Mouse (Mus musculus): ENCODE measurements at regions not wholly inside any gene's neighbourhood (a gene's known extent, or its start where the extent isn't known, plus 50 kb on each side); places are given as distances from the start of the nearest gene placed in this dataset.
"Not testable (repeated sequence)": the region's sequence is repeated elsewhere in the genome, so short reads cannot be mapped to it uniquely, and the experiment has no call there.

DNA sequence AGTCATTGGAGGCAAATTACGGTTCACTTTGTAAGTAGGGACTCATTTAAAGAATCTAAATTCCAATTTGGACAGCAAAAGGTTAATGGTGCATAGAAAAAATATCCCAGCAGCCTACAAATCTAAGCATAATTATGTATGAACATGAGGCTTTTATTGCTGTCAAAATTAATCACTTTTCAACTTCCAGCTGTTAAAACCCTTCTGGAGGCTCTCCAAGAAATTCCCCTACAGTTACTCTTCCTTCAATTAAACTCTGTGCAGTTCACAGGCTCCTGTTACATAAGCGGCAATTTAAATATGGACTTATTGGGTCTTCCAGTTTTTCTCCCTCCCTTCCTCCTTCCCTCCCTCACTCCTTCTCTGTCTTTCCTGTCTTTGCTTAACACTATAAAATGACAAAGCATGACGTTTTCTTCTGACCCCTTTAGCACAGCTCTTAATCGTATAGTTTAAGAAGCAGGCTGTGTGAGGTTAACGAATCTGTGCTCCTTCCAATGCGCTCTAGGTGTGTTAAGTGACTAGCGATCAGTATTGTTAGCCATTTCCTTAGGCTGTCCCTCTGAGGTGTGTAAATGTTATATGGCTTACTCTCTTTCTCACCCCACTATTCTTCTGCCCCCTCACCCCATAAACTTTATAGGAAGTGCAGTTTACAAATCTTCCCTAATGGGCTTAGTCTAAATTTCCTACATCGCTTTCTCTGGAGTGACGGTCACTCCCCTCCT, 247.0 kb downstream of the Enc1 start:
- DNase-seq (ENCODE audit: low spot score in 2 of 2), result no peak

DNA sequence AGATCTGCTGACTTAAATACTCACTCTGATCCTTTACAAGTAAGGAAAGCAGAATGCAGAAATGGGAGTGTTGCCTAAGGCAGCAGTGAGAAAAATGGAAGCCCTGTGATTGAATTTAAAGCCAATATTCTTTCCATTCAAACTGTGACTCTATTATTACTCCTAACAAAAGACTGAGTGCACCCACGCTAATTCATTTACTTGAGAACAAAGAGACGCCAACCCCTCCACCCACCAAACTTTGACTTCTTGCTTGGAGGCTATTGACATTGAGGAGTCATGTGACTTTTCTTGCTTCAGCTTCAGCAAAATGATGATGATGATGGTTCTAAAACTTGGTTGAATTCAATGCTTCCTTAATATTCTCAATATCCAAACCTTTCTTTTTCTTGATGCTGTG, 245.6 kb downstream of the Enc1 start:
- no peak for DNase-seq (ENCODE audit: low spot score in 2 of 2)

DNA sequence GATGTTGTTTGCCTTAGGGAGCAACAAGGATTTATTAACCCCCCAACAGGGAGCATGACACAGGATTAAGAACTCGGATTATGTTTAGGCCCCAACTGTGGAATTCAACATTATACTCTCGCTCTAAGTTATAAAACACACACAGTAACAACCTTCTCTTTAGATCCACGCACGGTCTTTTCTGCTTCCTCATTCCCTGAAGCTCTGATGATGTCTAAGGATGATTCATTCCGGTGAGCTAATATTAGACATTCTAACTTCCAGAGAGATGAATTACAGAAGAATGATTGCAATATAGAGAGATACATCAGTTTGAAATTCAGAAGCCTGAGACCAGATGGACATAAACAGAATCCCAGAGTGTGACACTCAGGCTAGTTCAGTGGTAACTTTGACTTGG, 245.0 kb downstream of the Enc1 start:
- no peak for DNase-seq (ENCODE audit: low spot score in 2 of 2)

DNA sequence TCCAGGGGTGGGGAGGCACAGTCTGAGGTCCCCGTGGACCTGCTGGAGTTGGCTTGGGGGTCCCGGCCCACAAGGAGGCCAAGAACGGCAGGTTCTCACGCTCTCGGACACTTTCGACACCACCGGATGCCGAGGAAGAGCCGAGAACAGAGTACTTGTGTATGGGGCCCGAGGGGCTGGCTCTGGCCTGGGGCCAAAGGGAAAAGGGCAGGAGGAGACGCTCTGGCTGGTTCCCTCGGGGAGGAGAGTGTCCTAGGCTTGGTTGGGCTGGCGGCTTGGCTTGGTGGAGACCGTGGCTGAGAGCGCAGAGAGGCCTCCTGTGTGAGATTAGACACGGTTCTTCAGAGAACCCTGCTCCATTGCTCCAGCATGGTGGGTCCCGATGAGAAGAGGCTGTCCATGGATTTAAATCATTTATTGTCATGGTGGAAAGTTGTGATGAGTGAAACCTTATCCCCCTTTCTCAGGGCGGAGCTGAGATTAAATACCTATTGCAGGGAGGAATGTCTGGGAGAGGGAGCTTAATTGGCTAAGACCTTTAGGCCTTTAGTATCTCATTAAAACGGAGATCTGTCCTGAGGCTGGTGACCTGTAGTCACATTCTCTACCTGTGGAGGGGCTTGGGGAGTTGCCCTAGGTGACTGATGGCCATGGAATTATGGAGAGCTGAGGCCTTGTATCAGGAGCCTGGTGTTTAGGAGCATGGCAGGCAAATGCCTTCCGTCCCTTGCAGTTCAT, 244.1 kb downstream of the Enc1 start:
- no peak for DNase-seq (ENCODE audit: low spot score in 2 of 2)

DNA sequence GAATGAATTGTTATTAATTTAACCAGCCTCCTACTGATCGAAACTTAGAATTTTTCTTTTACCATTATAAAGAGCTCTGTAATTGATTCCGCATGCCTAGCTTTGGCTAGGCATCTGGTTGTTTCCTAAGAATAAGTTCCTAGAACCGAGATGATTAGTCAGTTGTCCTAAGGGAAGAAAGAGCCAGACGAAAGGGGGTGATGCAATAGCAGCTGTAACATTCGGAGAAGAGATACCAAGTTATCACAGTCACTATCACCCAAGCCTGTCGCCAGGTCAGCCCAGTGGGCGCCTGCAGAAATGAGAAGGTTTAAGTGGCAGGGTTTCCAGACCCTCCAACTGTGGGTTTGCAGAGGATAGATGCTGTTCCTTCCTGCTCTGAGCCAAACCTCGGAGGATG, 242.8 kb downstream of the Enc1 start:
- no peak for DNase-seq (ENCODE audit: low spot score in 2 of 2)

DNA sequence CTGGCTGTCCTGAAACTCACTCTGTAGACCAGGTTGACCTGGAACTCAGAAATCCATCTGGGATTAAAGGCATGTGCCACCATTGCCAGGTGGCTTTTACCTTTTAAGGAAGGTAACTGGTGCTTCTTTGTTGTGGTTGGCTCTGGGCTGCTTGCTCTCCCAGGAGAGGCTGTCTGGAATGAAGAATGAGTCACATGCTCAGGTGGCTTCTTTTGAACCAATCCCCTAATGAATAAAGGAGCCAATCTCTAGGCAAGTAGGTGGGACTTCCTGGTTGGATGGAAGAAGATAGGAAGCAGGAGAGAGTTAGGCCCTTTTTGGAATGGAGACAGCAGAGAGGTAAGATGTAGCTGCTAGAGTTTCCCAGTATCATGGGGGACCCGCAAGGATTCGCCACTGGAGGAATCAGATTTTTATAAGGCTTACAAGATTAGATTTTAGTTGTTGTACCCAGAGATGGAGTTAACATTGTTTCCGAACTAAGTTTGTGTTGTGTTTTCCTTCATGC, 241.6 kb downstream of the Enc1 start:
- no peak for DNase-seq (ENCODE audit: low spot score in 2 of 2)

DNA sequence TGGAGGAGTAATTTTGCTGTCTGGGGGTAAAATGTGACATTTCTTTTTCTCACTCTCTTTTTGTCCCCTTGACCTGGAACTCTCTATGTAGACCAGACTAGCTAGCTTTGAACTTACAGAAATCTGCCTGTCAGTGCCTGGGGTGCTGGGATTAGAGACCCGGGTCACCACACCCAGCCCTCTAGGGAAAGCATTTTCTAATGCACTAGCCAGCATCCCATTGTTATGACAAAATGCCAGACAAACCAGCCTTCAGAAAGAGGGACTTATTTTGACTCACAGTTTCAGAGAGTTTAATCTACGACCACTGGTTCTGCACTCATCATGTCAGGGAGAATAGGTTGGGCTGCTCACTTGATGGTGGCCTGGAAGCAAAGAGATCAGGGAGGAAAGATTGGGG, 240.4 kb downstream of the Enc1 start:
- no peak for DNase-seq (ENCODE audit: low spot score in 2 of 2)

DNA sequence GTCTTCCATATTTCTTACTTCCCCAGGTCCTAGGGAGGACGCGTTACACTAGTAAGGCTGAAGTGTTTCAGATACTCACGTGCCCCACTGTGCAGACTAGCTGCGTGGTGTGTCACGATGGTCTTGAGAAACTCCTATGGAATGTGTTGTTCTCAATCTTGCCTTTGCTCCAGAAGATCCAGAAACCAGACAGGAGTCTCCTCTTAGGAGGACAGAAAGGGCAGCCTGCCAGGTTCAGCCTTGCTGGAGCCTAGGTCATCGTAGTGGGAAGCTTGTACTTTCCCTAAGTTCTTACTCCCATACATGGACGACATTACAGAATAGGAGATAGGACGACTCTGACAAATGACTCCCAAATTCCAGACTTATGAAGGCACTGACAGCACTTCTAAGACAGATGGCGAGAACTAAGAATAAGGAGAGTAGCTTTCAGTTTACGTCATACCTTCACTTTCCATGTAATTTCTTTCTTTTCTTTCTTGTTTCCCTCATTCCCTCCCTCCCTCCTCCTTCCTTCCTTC, 238.2 kb downstream of the Enc1 start:
- no peak for DNase-seq (ENCODE audit: low spot score in 2 of 2)

DNA sequence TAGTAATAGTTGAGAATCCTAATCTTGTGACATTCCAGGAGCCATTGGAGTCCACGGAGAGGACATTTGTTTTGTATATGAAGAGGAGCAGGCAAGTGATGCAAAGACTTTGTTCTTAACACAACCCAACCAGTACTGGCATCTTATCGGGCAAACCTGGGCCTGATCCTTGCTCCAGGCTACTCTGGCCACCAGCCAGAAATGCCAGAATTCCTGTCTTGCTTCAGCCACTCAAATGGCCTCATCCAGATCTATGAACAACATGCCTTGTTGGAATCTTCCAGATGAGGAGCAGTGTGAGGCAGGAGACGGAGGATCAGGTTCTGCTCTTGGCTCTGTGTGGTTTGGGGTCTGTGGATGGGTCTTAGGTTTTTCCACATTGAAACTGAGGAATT, 233.1 kb downstream of the Enc1 start:
- no peak for DNase-seq (ENCODE audit: low spot score in 2 of 2)

DNA sequence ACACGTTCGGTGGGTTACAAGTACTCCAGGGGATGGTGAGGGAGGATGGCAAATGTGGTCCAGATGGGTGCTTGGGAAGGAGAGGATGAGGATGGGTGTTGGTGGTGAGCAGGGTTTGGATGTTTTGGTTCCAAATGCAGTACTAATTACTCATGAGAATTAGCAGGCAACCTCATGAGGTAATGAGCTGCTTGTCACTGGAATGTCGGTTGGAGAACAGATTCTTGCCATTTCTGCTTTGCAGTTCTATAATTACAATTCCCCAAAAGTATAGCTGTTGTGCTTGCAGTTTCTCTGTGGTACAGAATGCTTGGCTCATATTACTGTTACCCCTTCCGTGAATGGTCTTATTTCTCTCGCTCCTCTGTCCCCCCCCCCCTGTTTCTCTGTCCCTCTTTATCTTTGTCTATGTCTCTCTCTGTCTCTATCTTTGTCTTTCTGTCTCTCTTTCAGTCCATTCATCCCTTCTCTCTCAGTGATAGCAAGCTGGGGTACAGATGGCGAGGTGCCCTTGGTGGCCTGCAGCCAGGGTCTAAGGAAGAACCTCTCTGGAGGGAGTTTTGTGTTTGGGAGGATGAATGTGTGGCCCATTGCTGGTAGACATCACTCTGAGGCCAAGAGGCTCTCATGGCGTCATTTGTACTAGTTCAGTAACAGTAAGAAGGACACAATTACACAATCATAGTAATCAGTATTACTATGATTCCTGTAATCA, 232.5 kb downstream of the Enc1 start:
- no peak for DNase-seq (ENCODE audit: low spot score in 2 of 2)

DNA sequence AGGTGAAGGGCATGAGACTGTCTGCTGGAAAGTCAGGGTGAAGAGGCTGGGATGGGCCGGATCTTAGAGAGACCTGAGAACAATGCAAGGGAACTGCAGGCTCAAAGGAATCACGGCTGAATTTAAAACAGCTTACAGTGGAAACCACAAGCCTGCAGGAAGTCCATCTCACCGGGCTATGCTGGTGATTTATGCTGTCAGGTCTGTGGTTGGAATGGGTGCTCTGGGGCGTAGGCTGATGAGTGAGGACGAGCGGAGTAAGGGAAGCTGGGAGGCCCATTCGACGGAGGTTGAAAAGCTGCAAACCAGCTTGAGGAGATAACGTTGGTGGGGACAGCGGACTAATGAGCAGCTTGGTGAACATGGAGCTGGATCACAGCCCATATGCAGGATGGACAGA, 229.1 kb downstream of the Enc1 start:
- no peak for DNase-seq (ENCODE audit: low spot score in 2 of 2)

DNA sequence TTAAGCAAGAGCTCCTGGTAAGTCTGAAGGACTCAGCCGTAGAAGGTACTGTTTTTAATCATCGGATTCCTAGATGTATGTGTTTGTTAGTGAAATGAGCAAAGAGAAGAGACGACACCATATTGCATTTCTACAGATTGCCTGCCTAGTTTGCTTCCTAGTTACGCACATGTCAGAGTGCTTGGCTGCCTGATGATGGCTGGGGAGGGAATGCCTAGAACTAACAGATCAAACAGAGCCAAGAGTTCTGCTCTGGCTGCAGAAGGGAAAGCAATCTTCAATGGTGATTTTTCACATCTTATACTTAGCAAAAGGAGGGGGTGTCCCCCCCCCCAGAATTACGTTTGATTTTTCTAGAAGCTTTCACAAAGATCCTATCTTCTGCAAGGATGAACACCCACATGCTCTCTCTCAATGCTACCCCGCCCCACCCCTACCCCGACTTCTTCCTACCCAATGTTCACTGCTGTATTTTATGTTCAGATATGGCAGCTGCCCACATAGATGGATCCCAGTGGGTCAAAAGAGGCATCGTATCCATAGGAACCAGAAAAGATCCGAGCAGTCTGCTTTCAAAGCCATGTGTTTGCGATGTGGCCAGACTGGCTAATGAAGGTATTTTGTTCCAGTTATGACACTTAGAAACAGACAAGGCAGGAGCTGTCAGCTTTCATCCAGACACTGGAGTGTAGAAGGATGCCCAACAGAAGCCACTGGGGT, 228.1 kb downstream of the Enc1 start:
- no peak for DNase-seq (ENCODE audit: low spot score in 2 of 2)

DNA sequence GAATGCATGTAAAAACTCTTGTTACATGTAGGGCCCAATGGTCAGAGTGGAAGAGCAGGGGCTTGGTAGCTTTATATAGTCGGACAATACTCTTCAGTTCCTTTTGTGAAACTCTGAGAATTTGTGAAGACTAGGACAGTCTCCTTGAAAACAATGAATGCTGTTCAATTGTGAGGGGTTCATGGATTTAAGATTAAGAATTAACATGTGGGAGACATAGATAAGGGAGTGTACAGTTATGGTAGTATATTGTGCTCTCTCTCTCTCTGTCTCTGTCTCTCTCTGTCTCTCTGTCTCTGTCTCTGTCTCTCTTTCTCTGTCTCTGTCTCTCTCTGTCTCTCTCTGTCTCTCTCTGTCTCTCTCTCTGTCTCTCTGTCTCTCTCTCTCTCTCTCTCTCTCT, 225.7 kb downstream of the Enc1 start:
- not testable (repeated sequence) for DNase-seq (ENCODE audit: low spot score in 2 of 2)

DNA sequence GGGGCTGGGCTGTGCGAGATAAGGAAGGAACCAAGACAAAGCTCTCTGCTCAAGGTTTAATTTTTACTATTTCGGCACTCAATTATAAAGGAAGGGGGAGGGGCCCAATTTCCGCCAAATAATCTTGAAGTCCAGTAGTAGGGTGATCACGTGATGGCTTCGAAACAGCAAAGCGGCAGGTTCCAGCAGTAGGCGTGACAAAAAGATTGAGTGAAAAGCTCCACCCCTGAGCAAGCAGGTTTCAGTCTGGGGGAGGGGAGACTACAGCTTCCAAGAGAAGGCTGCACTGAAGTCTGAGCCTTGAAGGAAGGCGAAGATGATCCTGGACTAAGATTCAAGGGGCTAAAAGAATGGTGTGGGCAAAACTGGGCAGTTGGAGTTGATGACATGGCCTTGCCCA, 222.9 kb downstream of the Enc1 start:
- DNase-seq (ENCODE audit: low spot score in 2 of 2), result no peak

DNA sequence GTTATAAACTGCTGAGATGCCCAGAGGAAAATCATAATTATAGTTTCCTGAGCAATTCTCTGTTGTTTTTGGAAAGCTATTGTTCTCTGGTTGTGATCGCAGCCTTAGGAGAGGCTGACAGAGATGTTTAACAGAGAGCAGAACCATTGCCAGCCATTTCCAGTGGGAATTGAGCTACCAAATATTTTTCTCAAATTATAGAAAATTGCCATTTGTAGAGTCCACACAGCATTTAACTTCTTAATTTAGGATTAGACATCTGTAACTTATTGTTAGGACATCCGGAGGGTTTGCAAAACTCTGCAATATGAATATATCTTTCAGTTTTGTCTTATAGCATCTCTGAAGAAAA, 222.0 kb downstream of the Enc1 start:
- no peak for DNase-seq (ENCODE audit: low spot score in 2 of 2)

DNA sequence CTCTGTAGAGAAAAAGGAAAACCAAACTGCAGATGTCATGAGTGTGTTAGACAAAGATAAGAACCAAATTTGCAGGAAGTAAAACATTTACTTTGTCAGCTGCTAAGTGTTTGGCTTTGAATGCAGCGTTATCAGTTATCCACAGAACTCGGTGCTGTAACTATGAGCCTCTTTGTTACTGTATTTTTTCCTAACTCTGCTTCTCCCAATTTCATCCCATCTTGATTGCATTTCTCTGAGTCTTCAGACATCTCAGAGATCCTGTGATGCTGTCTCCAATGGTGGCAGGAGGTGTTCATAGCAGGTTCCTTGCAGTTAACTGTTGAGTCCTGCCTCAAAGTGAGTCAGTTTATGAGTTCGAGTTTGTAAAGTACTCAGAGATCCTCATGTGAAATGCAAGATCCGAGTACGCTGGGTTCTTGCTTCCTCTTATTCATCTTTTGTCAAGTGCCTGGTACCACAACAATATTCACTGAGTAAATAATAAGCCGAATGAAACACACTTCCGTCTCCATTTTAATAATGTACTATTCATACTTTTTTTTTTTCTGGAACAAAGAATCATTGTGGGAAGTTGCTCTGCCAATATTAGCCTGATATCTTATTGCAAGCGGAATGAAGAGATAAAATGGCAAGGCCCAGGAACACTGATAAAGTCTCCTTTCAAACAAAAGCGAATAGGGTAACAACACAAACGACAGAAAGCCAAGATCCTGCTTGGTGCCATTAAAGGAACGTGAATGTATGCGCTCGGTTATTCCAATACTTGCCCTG, 221.4 kb downstream of the Enc1 start:
- no peak for DNase-seq (ENCODE audit: low spot score in 2 of 2)

DNA sequence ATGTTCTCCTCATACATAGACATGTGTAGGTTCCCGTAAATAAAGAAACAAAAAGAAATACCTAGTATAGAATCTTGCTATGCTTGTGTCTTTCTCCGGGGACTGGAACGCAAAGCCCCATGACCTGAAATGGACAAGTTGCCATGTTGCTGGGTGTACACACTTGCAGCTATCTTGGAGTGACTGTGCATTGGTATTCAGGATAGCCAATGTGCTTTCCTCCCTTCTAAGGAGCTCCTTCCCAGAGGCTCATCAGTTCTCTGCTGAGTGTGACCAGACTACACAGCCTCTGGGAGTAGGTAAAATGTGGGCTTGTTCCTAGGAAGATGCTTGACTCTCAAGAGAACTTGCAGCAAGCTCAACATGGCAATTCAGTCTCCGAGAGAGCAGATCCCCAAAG, 220.3 kb downstream of the Enc1 start:
- no peak for DNase-seq (ENCODE audit: low spot score in 2 of 2)

DNA sequence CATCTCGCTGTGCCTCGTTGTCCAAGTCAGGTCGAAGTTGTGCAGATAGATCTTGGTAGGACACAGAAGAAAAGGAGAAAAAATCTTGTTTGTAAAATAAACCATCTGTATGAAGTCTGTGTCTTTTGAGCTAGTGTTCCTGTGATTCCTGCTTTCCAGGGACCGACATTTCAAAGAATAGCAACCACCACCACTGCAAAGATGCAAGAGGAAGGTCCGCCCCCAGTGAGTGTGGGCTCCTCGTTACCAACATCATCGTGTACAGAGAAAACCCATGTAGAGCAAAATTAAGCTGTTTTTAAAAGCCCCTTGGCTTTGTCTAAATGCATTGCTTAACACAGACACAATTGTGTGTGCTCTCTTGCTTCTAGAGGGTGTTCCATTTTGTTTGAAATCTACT, 218.2 kb downstream of the Enc1 start:
- DNase-seq (ENCODE audit: low spot score in 2 of 2), result no peak

DNA sequence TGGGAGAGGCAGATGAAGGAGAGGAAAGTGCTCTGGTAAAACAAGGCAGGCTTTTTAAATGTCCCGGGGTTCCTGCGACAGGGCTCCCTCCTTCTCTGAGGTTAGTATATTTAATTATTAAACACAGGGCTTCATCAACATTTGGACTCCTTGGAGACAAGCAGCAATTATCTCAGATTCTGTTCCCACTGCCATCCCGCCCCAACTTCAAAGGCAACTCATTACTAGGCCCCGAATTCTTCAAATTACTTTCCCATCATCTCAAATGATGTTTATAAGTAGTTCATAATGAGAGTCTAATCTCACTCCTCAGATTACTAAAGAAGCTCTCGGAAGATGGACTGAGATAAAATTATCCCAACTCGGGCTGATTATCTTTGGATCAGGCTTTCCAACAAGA, 215.1 kb downstream of the Enc1 start:
- no peak for DNase-seq (ENCODE audit: low spot score in 2 of 2)

DNA sequence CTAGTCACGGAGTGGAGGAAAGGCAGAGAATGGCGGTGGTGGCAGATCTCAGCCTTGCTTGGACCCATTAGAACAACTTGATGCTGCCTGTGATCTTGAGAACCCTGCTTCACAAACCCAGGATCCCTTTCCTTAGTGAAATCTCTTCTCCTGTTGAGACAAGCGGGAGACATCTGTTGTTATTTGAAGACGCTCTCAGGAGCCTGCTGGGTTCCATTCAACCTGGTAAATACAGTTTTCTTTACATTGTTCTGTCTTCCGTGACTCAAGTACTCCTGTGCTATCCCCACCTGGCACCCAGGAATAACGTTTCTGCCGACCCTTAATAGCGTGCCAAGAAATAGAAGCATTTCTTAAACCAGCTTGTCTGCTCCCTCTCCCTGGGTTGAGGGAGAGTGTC, 213.8 kb downstream of the Enc1 start:
- no peak for DNase-seq (ENCODE audit: low spot score in 2 of 2)

DNA sequence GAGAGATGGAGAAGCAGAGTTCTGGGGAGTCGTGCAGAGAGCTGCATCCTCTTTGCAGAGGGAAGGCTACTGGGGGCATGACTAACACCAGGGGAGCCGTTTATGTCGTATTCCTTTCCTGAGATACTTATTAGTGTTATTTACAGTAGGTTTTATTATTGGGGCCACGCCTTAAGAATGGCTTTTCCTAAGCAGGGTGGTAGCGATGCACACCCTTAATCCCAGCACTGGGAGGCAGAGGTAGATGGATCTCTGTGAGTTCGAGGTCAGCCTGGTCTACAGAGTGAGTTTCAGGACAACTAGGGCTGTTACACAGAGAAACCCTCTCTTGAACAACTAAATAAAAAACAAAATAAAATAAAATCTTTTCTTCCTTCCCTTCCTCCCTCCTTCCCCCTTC, 212.6 kb downstream of the Enc1 start:
- DNase-seq (ENCODE audit: low spot score in 2 of 2), result no peak

Data from thymus, postnatal 10 days (tissue).